Mouse (Mus musculus) heart, embryonic 11.5 days (tissue): ENCODE measurements around the gene Cyp8b1. TPM values are rescaled to one million over a fixed set of nuclear protein-coding genes. Genes with fewer than 3 reads are reported as not detected.
A peak's percentile ranks its signal among the peaks of the same experiment; 100 is the strongest.

ENCODE experiments used
- ATAC-seq: fragments of 200-750 bp; cut with Nextera tagmentation; replicated peaks from 2 replicates; pipeline ENCODE4 v1.8.0; 2017; ENCODE audit warnings: moderate library complexity; ENCODE audit not compliant: insufficient number of reproducible peaks, low FRiP score, low TSS enrichment
- H3K27ac ChIP-seq: fragments of 300-500 bp; sonication (generic); 2 replicates; pipeline ENCODE4 v1.5.1; 2014; ENCODE audit warnings: mild to moderate bottlenecking, low read depth, low read length
- H3K27me3 ChIP-seq: fragments of 300-500 bp; sonication (generic); 2 replicates; pipeline ENCODE4 v1.6.1; 2014; ENCODE audit warnings: mild to moderate bottlenecking, low read length, mixed read lengths; ENCODE audit not compliant: control insufficient read depth, insufficient read depth
- H3K36me3 ChIP-seq: fragments of 300-500 bp; sonication (generic); 2 replicates; pipeline ENCODE4 v1.6.1; 2014; ENCODE audit warnings: mild to moderate bottlenecking, low read length, moderate library complexity, mixed read lengths; ENCODE audit not compliant: control insufficient read depth, insufficient read depth
- H3K4me1 ChIP-seq: fragments of 300-500 bp; sonication (generic); 2 replicates; pipeline ENCODE4 v1.6.1; 2014; ENCODE audit warnings: low read length; ENCODE audit not compliant: control insufficient read depth, insufficient read depth
- H3K4me2 ChIP-seq: fragments of 300-500 bp; sonication (generic); 2 replicates; pipeline ENCODE4 v1.6.1; 2014; ENCODE audit warnings: mild to moderate bottlenecking, moderate library complexity
- H3K4me3 ChIP-seq: fragments of 300-500 bp; sonication (generic); 2 replicates; pipeline ENCODE4 v1.5.1; 2014; ENCODE audit warnings: low read depth, low read length
- H3K9ac ChIP-seq: fragments of 300-500 bp; sonication (generic); 2 replicates; pipeline ENCODE4 v1.6.1; 2014; ENCODE audit warnings: mild to moderate bottlenecking, low read depth, low read length, moderate library complexity
- H3K9me3 ChIP-seq: fragments of 300-500 bp; sonication (generic); replicated peaks from 2 replicates; pipeline ENCODE4 v1.6.1; 2016; ENCODE audit warnings: low read length; ENCODE audit not compliant: control insufficient read depth
- WGBS: fragments of 180-500 bp; shearing (Covaris S2); extraction: QIAGEN DNeasy Blood & Tissue Kit; methylation state at CpG from one replicate; pipeline ENCODE4 v1.1.7; 2014; ENCODE audit not compliant: insufficient replicate concordance; 5-methylcytosine and 5-hydroxymethylcytosine counted together
- polyA plus RNA-seq: library from polyadenylated mRNA; unstranded; fragments of >200 nt; fragmentation: Nextera tagmentation; extraction: Ambion mirVana; gene quantifications from 2 replicates; pipeline ENCODE4 v1.2.1, GENCODE M21; 2014

Cyp8b1 gene
- polyA plus RNA-seq = not detected in 2 replicates

DNA sequence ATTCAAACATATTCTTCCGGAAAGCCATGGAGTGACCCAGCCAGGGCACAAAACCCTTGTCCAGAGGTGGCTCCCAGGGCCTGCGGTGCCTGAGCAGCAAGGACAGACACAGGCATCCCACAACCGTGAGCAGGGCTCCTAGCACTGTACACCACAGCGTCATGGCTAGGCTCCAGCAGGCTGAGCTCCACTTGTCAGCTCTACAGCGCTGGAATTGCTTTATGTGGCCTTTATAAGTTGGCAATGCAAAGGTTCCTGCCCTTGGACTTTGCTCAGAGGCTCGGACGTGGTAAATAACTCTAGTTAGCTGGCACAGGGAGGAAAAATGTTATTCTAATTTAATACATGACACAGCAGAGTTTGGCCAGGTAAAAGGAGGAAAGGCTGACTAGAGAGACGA, at the start of gene Cyp8b1:
Gene Cyp8b1 (minus strand): TSS at position 204 of the 400 bp plus-strand sequence.
- H3K4me3 ChIP-seq = no peak within 1 kb of the TSS

DNA sequence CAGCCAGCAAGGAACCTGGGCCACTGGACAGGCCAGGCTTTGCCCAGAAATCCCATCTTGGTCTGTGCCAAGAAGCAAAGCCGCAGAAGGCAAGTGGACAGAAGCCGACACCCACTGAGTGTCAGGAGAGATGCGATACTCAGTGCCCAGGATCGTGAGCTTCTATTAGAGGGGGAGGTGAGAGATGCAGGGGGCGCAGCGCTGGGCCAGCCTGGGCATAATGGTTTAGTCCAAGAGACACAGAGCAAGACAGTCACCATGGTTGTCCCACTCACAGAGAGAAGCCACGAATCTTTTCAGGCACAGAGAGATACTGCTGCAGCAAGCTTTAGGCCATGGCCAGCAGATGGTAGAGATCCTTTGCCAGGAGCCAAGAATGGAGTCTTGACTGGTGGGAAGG, 48.8 kb upstream of the Cyp8b1 start:
- Histone ChIP-seq H3K27ac (no peak overlapping the region), H3K9me3 (no peaks in the 10 kb centered on the region), H3K9ac (no peak overlapping the region), H3K27me3 (no peaks in the 10 kb centered on the region), H3K4me2 (no peak overlapping the region), H3K36me3 (no peaks in the 10 kb centered on the region), H3K4me3 (no peak overlapping the region), H3K4me1 (no peaks in the 10 kb centered on the region)
- ATAC-seq = no peak
- 82% methylated on average over 7 of the region's 7 CpGs for WGBS

More for the DNA sequence above, at the start of gene Cyp8b1:
- Histone ChIP-seq H3K27ac (no peak within 1 kb of the TSS), H3K36me3 (no peaks in the 10 kb centered on the region), H3K9ac (no peak within 1 kb of the TSS), H3K4me2 (no peak within 1 kb of the TSS), H3K27me3 (no peaks in the 10 kb centered on the region), H3K9me3 (no peaks in the 10 kb centered on the region), H3K4me1 (no peaks in the 10 kb centered on the region)
- 69% methylated on average over 8 of the region's 8 CpGs for WGBS
- no peak for ATAC-seq

DNA sequence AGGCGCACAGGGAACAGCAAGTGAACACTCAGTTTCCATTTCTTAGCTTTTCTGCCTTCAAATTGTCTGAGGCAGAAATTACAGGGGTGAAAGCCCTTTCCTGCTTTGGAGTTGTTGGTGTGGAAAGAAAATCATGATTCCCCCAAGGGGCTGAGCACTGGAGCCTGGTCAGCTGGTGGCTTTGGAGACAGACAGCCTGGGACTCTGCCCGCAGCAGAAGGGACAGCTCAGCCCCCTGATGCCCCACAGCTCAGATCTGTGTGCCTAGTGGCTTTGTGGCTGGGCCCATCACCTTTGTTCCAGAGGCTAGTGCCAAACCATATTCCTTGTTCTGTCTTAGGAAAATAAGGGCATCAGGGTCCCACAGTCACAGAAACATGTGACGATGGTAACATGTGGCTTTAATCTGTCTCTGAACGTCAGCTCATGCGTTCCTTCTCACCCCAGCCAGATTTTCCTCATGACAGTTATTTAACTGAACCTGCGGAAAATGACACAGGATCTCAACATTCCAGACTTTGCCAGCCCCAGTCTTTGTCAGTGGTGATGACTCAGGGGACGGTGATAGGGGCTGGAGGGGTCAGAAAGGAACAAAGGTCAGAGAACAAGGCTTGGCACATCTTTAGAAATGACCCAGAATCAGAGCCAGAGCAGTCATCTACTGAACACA, 44.0 kb upstream of the Cyp8b1 start:
- no peak for ATAC-seq
- Histone ChIP-seq H3K36me3 (no peaks in the 10 kb centered on the region), H3K27ac (no peak overlapping the region), H3K27me3 (no peaks in the 10 kb centered on the region), H3K9ac (no peak overlapping the region), H3K4me1 (no peaks in the 10 kb centered on the region; the same call in 1 of the 2 replicates), H3K4me2 (no peak overlapping the region), H3K4me3 (no peak overlapping the region), H3K9me3 (no peaks in the 10 kb centered on the region)
- 50% methylated on average over 7 of the region's 7 CpGs for WGBS

DNA sequence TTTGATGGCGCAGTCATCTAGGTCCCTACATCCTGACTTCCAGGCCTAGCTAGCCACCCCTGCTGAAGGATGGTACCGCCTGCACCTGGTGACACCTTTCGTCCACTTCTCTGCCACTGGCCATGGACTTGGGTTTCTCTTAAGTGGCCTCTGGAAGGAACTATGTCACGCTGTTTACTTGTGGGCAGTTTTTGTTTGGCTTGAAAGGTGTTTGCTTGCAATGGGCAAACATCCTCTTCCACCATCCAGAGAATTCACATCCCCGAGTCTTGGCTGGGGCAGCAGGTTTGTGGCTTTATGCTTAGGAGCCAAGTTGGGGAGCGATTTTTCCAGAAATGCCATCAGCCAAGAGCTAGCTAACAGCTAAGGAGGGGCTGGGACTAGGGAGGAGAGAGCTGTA, 36.5 kb upstream of the Cyp8b1 start:
- ATAC-seq = no peak
- H3K9me3 ChIP-seq = no peaks in the 10 kb centered on the region
- 82% methylated on average over 6 of the region's 6 CpGs for WGBS
- H3K4me3 ChIP-seq = no peak overlapping the region
- H3K9ac ChIP-seq = no peak overlapping the region
- H3K27ac ChIP-seq = no peak overlapping the region
- peaks cover 7% of the 10 kb centered on the region for H3K4me1 ChIP-seq
- no peak overlapping the region for H3K4me2 ChIP-seq
- no peaks in the 10 kb centered on the region for H3K27me3 ChIP-seq
- H3K36me3 ChIP-seq = no peaks in the 10 kb centered on the region

DNA sequence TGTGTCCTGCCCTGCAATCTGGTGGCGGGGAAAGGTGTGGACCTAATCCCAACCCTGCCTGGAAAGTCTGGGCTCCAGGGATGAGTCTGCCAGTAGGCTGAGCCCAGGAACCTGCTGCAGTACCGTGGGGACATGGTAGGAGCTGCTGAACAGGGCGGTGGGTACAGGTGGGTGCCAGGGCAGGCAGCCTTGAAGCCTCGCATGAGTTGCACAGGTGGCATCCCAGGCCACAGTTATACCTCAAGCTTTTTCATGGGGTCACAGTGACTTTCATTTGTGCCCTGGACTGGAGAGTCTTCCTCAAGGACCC, 35.0 kb upstream of the Cyp8b1 start:
- no peak overlapping the region for H3K4me3 ChIP-seq
- ATAC-seq = no peak
- H3K4me2 ChIP-seq = peak overlapping the region; percentile 55
- H3K4me1 ChIP-seq = peaks cover 7% of the 10 kb centered on the region; the same call in 1 of the 2 replicates
- WGBS = 32% methylated on average over 4 of the region's 4 CpGs
- H3K9ac ChIP-seq = peak overlapping the region; percentile 24; the same call in 1 of the 2 replicates
- no peaks in the 10 kb centered on the region for H3K36me3 ChIP-seq
- H3K27ac ChIP-seq = no peak overlapping the region
- H3K9me3 ChIP-seq = no peaks in the 10 kb centered on the region
- no peaks in the 10 kb centered on the region for H3K27me3 ChIP-seq

DNA sequence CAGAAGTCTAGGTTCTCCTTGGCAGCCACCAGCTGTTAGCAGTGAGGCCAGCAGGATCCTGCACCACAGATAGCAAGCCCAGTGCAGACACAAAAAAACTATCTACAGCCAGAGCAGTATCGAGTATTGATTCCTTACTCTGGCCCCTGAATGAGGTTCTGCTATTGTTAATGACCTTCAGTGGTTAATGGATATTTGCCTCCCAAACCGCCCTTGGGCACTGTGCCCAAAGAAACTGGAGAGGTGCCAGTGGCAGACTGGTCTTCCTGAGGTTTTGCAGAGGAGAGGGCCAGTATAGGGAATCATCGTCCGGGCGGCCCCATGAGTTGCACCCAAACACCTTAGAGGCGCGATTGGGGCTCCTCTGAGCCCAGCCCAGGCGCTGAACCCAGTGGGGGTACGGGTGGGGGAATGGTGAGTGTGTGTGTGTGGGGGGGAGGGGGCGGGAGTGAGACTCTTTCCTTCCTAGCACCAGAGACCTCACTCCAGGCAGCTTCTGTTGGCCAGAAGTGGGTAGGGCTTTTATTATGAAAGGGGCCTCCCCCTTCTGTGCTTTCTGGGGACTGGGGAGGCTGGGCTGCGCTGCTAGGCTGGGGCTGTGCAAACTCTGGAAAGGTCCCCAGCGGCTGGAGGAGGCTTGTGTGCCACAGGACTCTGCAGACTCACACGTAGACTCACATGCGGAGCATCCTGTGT, 34.5 kb upstream of the Cyp8b1 start, which contains the start of gene Fam198a:
Gene Fam198a (plus strand): TSS at position 571 of the 696 bp plus-strand sequence.
- ATAC-seq = peak; percentile 49; the same call in 1 of the 2 replicates
- Histone ChIP-seq H3K9me3 (no peaks in the 10 kb centered on the region), H3K4me2 (peak within 1 kb of the TSS; percentile 55), H3K36me3 (no peaks in the 10 kb centered on the region), H3K9ac (peak within 1 kb of the TSS; percentile 24; the same call in 1 of the 2 replicates), H3K27ac (no peak within 1 kb of the TSS), H3K4me1 (peaks cover 7% of the 10 kb centered on the region; the same call in 1 of the 2 replicates), H3K4me3 (no peak within 1 kb of the TSS), H3K27me3 (no peaks in the 10 kb centered on the region)
- WGBS = 10% methylated on average over 14 of the region's 14 CpGs

DNA sequence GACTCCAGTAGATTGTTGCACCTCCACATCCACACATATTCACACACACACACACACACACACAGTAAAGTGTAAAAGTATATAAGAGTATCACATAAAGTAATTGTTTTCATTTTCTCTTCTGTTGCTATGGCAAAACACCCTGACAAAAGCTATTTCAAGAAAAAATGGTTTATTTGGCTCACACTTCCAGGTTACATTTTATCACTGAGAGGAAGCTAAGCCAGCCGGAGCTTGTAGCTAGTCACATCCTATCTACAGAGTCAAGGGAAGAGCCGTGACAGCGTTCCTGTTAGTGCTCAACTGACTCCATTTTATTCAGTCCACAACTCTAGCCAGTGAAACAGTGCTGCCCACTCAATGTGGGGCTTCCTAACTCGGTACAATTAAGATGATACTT, 32.3 kb upstream of the Cyp8b1 start:
- H3K36me3 ChIP-seq = no peaks in the 10 kb centered on the region
- no peak overlapping the region for H3K4me3 ChIP-seq
- H3K9ac ChIP-seq = no peak overlapping the region
- no peaks in the 10 kb centered on the region for H3K27me3 ChIP-seq
- H3K9me3 ChIP-seq = no peaks in the 10 kb centered on the region
- ATAC-seq = no peak
- 48% methylated on average over 4 of the region's 4 CpGs for WGBS
- peaks cover 7% of the 10 kb centered on the region; the same call in 1 of the 2 replicates for H3K4me1 ChIP-seq
- no peak overlapping the region for H3K27ac ChIP-seq
- no peak overlapping the region for H3K4me2 ChIP-seq

DNA sequence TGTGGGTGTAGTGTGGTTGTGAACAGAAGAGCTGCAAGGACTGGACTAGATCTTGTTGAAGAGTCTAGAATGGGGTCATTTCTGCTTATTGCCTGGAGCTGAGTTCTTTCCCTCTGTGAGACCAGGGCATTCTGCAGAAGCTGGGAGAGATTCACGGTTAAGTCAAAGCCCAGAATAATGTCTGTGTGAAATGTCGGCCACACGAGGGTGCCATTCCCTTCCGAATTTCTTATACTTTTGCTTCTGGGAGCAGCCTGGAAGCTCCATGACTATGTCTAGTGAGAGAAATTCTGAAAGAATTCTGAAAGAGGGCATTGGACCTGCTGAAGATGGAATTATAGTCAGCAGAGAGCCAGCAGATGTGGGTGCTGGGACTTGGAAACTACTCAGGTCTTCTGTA, 31.7 kb upstream of the Cyp8b1 start:
- no peak for ATAC-seq
- Histone ChIP-seq H3K36me3 (no peaks in the 10 kb centered on the region), H3K4me3 (no peak overlapping the region), H3K9me3 (no peaks in the 10 kb centered on the region), H3K27me3 (no peaks in the 10 kb centered on the region), H3K4me2 (no peak overlapping the region), H3K27ac (no peak overlapping the region), H3K9ac (no peak overlapping the region), H3K4me1 (peaks cover 7% of the 10 kb centered on the region; the same call in 1 of the 2 replicates)
- 13% methylated on average over 4 of the region's 4 CpGs for WGBS
